Comparison of ENCODE assay signal across 8 mouse cellular contexts in the genomic region with DNA sequence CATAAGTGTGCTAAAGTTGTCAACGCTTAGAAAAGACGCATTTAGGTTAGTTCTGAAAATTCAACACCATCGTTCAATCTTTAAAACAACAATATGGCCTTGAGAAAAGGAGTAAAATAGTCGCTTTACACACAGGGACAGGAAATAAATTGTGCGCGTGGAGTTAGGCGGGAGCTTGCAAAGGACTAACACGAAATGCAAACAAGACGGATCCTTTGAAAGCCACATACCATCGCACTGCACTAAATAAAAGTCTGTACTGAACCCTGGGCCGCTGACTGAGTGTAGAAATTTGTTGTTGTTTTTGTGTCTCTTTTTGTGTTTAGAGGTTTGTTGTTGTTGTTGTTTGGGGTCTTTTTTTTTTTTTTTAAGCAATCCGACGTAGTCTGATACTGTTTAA.
A peak's percentile ranks its signal among the peaks of the same experiment; 100 is the strongest.
DNase-seq lines count a peak whose midpoint lies in the region; ATAC-seq and TF ChIP-seq lines count a peak whose summit lies in the region.

No protein-coding gene starts in this region.

- TF ChIP-seq CTCF in E14TG2a.4 (conservative IDR thresholded peaks at IDR 0.05; ENCODE audit: low read length): no peak

- ATAC-seq in heart, embryonic 16.5 days (replicated peaks; ENCODE audit: extremely low read depth, insufficient read depth, low FRiP score): no peak
- ATAC-seq in liver, embryonic 11.5 days (replicated peaks; ENCODE audit: low FRiP score): no peak

- H3K27ac ChIP-seq in heart, embryonic 16.5 days (ENCODE audit: low read length): peak overlapping the region; percentile 95
- peak overlapping the region; percentile 70 for H3K27ac ChIP-seq in liver, embryonic 11.5 days (ENCODE audit: low read depth, low read length)

- WGBS in heart, embryonic 16.5 days: 2% methylated on average over 13 of the region's 13 CpGs
- WGBS in liver, embryonic 11.5 days: 2% methylated on average over 13 of the region's 13 CpGs

- H3K36me3 ChIP-seq in E14TG2a.4 (ENCODE audit: insufficient read depth, low read length): no peaks in the 10 kb centered on the region
- no peaks in the 10 kb centered on the region for H3K36me3 ChIP-seq in heart, embryonic 16.5 days (ENCODE audit: control insufficient read depth, insufficient read depth)
- no peaks in the 10 kb centered on the region for H3K36me3 ChIP-seq in liver, embryonic 11.5 days (ENCODE audit: control insufficient read depth, insufficient read depth, low read length)

- H3K4me1 ChIP-seq in E14TG2a.4 (replicated peaks; ENCODE audit: low read depth, low read length): peaks cover 62% of the 10 kb centered on the region
- peaks cover 27% of the 10 kb centered on the region for H3K4me1 ChIP-seq in heart, embryonic 16.5 days (ENCODE audit: control insufficient read depth, insufficient read depth, low read length)
- no peaks in the 10 kb centered on the region for H3K4me1 ChIP-seq in liver, embryonic 11.5 days (replicated peaks; ENCODE audit: control insufficient read depth, insufficient read depth, low read length)

- H3K4me2 ChIP-seq in heart, embryonic 16.5 days (ENCODE audit: low read depth, low read length): peak overlapping the region; percentile 83
- peak overlapping the region; percentile 93 for H3K4me2 ChIP-seq in liver, embryonic 11.5 days

- H3K9ac ChIP-seq in heart, embryonic 16.5 days (ENCODE audit: low read length): peak overlapping the region; percentile 100
- peak overlapping the region; percentile 77 for H3K9ac ChIP-seq in liver, embryonic 11.5 days (ENCODE audit: low read depth, low read length)

- H3K27me3 ChIP-seq in E14TG2a.4 (ENCODE audit: insufficient read depth, low read length): no peaks in the 10 kb centered on the region
- H3K27me3 ChIP-seq in heart, embryonic 16.5 days (ENCODE audit: control insufficient read depth, insufficient read depth, low read length): no peaks in the 10 kb centered on the region
- H3K27me3 ChIP-seq in liver, embryonic 11.5 days (replicated peaks; ENCODE audit: control insufficient read depth, insufficient read depth, low read length): peaks cover 24% of the 10 kb centered on the region

- peak overlapping the region; percentile 81 for H3K4me3 ChIP-seq in E14TG2a.4 (replicated peaks; ENCODE audit: low read length)
- peak overlapping the region; percentile 65 for H3K4me3 ChIP-seq in heart, embryonic 16.5 days (ENCODE audit: low read length)
- peak overlapping the region; percentile 51 for H3K4me3 ChIP-seq in liver, embryonic 11.5 days (ENCODE audit: low read depth, low read length)

- DNase-seq in ZHBTc4 (ENCODE audit: low read depth, low spot score): peak; percentile 60
- no peak for DNase-seq in liver, embryonic 11.5 days (ENCODE audit: low spot score)
- DNase-seq in yolk sac, embryonic 10.5 days (ENCODE audit: low spot score): peak; percentile 40
- DNase-seq in thymus, postnatal 0 days (ENCODE audit: low spot score): no peak
- no peak for DNase-seq in gastrocnemius, postnatal 10 days
- no peak for DNase-seq in gastrocnemius, adult 18-20 months (ENCODE audit: low spot score)

- H3K9me3 ChIP-seq in E14TG2a.4 (ENCODE audit: low read length): no peaks in the 10 kb centered on the region
- no peaks in the 10 kb centered on the region for H3K9me3 ChIP-seq in heart, embryonic 16.5 days (replicated peaks; ENCODE audit: control insufficient read depth, low read length)
- no peaks in the 10 kb centered on the region for H3K9me3 ChIP-seq in liver, embryonic 11.5 days (ENCODE audit: control insufficient read depth, low read length)

Comparison
In these comparisons a context has a peak if more than half of its experiments do, and no peak if none do; other contexts are left out.
1. DNase-seq: peak in ZHBTc4 (single experiment) and yolk sac, embryonic 10.5 days (single experiment); none in liver, embryonic 11.5 days (single experiment), thymus, postnatal 0 days (single experiment), gastrocnemius, postnatal 10 days (single experiment) and gastrocnemius, adult 18-20 months (single experiment).
2. Peak in every context shown above with its lines, with median percentiles within 50 percentile points of each other: H3K4me3 ChIP-seq.